Mouse (Mus musculus) forebrain, embryonic 16.5 days (tissue): Measurements from ENCODE around the gene Madcam1. TPM values are rescaled to one million over a fixed set of nuclear protein-coding genes. Genes with fewer than 3 reads are reported as not detected.
"Not testable (repeated sequence)": the region's sequence is repeated elsewhere in the genome, so short reads cannot be mapped to it uniquely, and the experiment has no call there.

Experiments used
- ATAC-seq: fragments of 200-750 bp; cut with Nextera tagmentation; 2 replicates; pipeline ENCODE4 v1.8.0; 2017; ENCODE audit warnings: mild to moderate bottlenecking, moderate library complexity
- H3K27ac ChIP-seq: fragments of 300-500 bp; sonication (generic); 2 replicates; pipeline ENCODE4 v1.5.1; 2014; ENCODE audit warnings: low read length, control low read depth
- H3K27me3 ChIP-seq: fragments of 300-500 bp; sonication (generic); replicated peaks from 2 replicates; pipeline ENCODE4 v1.6.1; 2014; ENCODE audit warnings: low read length; ENCODE audit not compliant: control insufficient read depth, insufficient read depth
- H3K36me3 ChIP-seq: fragments of 300-500 bp; sonication (generic); 2 replicates; pipeline ENCODE4 v1.6.1; 2014; ENCODE audit not compliant: control insufficient read depth, insufficient read depth
- H3K4me1 ChIP-seq: fragments of 300-500 bp; sonication (generic); replicated peaks from 2 replicates; pipeline ENCODE4 v1.6.1; 2014; ENCODE audit warnings: low read length; ENCODE audit not compliant: control insufficient read depth, insufficient read depth
- H3K4me2 ChIP-seq: fragments of 300-500 bp; sonication (generic); 2 replicates; pipeline ENCODE4 v1.6.1; 2014; ENCODE audit warnings: mild to moderate bottlenecking, low read length, control low read depth
- H3K4me3 ChIP-seq: fragments of 300-500 bp; sonication (generic); replicated peaks from 2 replicates; pipeline ENCODE4 v1.5.1; 2014; ENCODE audit warnings: mild to moderate bottlenecking, low read length, control low read depth
- H3K9ac ChIP-seq: fragments of 300-500 bp; sonication (generic); replicated peaks from 2 replicates; pipeline ENCODE4 v1.6.1; 2014; ENCODE audit warnings: low read depth, low read length, control low read depth
- H3K9me3 ChIP-seq: fragments of 300-500 bp; sonication (generic); 2 replicates; pipeline ENCODE4 v1.6.1; 2016; ENCODE audit warnings: low read length; ENCODE audit not compliant: control insufficient read depth
- WGBS: fragments of 180-500 bp; shearing (Covaris S2); extraction: QIAGEN DNeasy Blood & Tissue Kit; methylation state at CpG from one replicate; pipeline ENCODE4 v1.1.7; 2014; 5-methylcytosine and 5-hydroxymethylcytosine counted together
- polyA plus RNA-seq: library from polyadenylated mRNA; unstranded; fragments of >200 nt; fragmentation: Nextera tagmentation; extraction: Ambion mirVana; gene quantifications from 2 replicates; pipeline ENCODE4 v1.2.1, GENCODE M21; 2015

The Madcam1 gene
- polyA plus RNA-seq, 1 experiment from 2014 or later = 0.57 TPM

DNA sequence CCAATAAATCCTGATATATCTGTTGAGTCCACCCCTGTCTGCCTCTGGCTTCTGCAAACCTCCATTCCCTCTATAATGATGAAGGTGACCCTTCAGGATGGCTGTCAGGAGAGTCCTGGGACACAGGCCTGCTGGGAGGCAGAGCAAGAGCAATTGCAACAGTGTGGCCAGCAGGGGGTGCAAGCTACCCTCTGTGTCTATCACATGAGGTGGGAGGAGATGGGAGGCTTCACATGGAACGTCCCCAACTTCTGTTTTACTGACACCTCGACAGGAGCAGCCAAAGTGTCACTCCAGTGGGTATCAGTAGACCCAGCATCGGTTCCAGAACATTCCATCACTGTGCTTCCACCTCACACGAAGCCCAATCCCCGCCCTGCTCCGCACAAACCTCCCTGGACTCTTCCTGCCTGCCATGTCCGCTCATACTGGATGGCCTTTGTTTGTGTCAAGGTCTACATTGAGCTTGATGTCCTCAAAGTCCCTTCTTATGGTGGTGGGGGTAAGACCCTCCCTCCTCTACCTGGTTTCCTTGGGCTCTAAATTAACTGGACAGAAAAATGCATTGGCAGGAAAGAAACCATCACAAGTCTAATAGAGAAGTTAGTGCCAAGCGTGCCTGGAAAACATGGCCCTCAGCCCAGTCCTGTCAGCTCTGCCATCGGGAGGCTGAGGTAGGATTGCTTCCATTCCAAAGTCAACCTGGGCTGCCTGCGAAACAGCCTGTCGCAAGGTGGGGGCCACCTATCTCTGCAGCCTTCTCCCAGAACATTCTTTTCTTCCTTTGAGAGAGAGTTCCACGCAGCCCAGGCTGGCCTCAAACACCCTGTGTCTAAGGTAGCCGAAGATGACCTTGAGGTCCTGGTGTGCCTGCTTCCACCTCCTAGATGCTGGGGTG lies 31.1 kb downstream of the Madcam1 start:
- ATAC-seq = peak; percentile 31; the same call in 1 of the 2 replicates
- no peaks in the 10 kb centered on the region for H3K9me3 ChIP-seq
- 60% methylated on average over 13 of the region's 13 CpGs for WGBS
- H3K4me1 ChIP-seq = peaks cover 3% of the 10 kb centered on the region; the same call in 1 of the 2 replicates
- H3K4me3 ChIP-seq = no peak overlapping the region
- H3K4me2 ChIP-seq = no peak overlapping the region
- H3K36me3 ChIP-seq = no peaks in the 10 kb centered on the region
- H3K9ac ChIP-seq = no peak overlapping the region
- no peak overlapping the region for H3K27ac ChIP-seq
- H3K27me3 ChIP-seq = no peaks in the 10 kb centered on the region

DNA sequence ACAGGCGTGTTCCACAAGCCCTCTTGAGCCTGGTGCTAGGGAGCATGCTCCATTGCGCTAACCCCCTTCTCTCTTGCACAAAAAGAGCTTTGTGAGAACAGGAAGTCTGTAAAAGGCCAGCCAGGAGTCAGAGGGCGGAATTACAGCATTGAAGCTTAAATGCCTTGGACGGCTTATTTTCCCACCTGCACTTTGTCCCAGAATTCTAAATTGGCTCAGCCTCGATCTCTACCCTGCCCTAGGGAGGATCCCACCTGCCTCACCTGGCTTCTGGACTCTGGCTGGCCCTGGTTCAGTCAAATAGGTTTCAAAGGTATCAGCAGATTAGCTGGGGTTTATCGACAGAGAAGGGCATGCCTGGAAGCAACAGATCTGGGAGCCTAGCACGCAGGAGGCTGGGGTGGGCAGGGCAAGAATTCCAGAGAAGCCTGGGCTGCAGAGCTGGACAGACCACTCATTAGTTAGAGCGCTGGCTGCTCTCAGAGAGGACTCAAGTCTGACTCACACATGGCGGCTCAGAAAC lies 31.8 kb downstream of the Madcam1 start:
- Histone ChIP-seq H3K36me3 (no peaks in the 10 kb centered on the region), H3K27ac (no peak overlapping the region), H3K4me2 (no peak overlapping the region), H3K9me3 (no peaks in the 10 kb centered on the region), H3K4me3 (no peak overlapping the region), H3K4me1 (peaks cover 3% of the 10 kb centered on the region; the same call in 1 of the 2 replicates), H3K27me3 (no peaks in the 10 kb centered on the region), H3K9ac (no peak overlapping the region)
- 67% methylated on average over 9 of the region's 9 CpGs for WGBS
- no peak for ATAC-seq

DNA sequence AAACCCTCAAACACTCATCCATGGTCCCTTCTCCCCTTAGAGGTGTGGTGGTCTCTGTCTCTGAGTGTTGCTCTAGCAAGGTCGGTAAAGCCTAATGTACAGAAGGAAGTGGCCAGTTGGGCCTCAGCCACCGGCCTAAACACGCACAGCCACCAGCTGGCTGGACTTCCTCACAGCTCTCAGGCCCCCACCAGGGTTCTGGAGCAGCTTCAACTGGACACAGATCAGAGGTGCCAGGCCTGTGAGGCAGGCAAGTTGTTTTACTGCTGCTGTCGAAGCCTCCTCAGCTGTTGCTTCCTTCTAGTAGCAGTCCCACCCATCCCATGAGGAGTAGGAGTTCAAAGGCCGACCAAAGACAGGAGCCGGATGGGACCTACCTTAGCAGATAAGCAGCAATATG lies 33.6 kb downstream of the Madcam1 start:
- Histone ChIP-seq H3K9me3 (no peaks in the 10 kb centered on the region), H3K27ac (no peak overlapping the region), H3K36me3 (no peaks in the 10 kb centered on the region), H3K27me3 (no peaks in the 10 kb centered on the region), H3K4me2 (no peak overlapping the region), H3K4me3 (no peak overlapping the region), H3K9ac (no peak overlapping the region), H3K4me1 (peaks cover 3% of the 10 kb centered on the region; the same call in 1 of the 2 replicates)
- WGBS = 78% methylated on average over 6 of the region's 6 CpGs
- no peak for ATAC-seq

DNA sequence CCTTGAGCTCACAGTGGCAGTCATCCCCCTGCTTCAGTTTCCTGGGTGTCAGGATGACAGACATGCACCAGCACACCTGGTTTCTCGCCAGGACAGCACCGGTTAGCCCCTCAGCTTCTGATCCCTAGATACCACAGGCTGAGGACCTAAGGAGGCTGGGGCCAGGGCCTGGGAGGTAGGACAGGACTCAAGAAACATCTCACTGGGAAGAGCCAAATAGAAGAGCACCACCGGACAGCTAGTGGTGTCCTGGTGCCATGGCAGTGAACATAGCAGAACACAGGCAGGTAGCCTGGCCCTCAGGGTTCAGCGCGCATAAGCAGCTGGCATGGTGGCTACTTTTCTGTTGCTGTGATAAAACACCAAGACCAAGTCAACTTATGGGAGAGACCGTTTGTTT lies 34.1 kb downstream of the Madcam1 start:
- ATAC-seq = no peak
- Histone ChIP-seq H3K4me1 (peaks cover 3% of the 10 kb centered on the region; the same call in 1 of the 2 replicates), H3K9ac (no peak overlapping the region), H3K4me2 (no peak overlapping the region), H3K27ac (no peak overlapping the region), H3K4me3 (no peak overlapping the region), H3K9me3 (no peaks in the 10 kb centered on the region), H3K36me3 (no peaks in the 10 kb centered on the region), H3K27me3 (no peaks in the 10 kb centered on the region)
- WGBS = 98% methylated on average over 6 of the region's 6 CpGs

DNA sequence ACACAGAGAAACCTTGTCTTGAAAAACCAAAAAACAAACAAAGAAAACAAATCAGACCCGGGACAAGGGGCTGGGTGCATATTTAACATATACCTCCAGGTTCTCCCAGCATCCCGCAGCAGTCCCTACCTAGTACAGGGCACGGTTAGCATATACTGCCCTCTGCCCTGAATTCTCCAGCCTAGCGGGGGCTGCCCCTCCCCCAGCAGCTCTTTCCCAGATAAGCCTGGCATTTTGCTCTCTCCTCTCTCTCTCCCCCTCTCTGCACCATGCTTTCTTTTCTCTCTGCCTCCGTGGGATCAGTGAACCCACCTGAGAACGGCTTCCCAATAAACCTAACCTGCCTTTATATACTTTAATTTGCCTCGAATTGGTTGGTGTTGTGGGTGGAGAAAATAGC lies 36.3 kb downstream of the Madcam1 start:
- 49% methylated on average over 7 of the region's 7 CpGs for WGBS
- Histone ChIP-seq H3K9me3 (no peaks in the 10 kb centered on the region), H3K4me2 (no peak overlapping the region), H3K27ac (peak overlapping the region; percentile 13; the same call in 1 of the 2 replicates), H3K36me3 (no peaks in the 10 kb centered on the region), H3K4me3 (no peak overlapping the region), H3K4me1 (peaks cover 14% of the 10 kb centered on the region), H3K27me3 (no peaks in the 10 kb centered on the region), H3K9ac (no peak overlapping the region)
- no peak for ATAC-seq

DNA sequence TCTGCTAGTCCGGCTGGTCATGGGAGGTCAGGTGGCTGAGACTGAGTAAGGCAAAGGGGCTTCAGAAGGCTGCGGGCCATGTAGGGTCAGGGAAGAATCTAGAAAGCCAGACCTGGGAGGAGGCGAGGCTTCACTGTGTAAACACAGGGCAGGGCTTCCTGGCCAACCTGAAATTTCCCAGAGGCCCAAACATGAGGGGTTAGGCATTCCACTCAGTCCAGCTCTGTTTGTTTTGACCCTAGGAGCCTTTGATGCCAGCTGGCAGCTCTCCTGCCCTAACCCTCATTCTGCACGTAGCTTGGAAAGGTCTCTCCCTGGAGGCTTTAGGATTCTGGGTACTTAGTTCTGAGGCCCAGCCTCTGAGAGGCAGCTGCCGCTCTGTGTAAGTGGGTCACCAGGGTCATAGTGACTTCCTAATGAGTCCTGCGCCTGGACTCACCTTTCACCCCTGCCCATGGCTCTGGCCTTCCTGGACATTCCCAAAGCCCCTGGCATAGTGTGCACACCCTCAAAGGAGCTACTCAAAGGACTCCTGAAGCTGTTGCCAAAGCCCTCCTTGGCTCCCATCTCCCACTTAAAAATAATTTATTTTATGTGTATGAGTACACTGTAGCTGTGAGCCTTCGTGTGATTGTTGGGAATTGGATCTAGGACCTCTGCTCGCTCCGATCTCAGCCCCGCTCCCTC lies 37.2 kb downstream of the Madcam1 start:
- Histone ChIP-seq H3K27me3 (no peaks in the 10 kb centered on the region), H3K27ac (peak overlapping the region; percentile 13; the same call in 1 of the 2 replicates), H3K9ac (no peak overlapping the region), H3K4me2 (no peak overlapping the region), H3K36me3 (no peaks in the 10 kb centered on the region), H3K4me3 (no peak overlapping the region), H3K9me3 (no peaks in the 10 kb centered on the region), H3K4me1 (peaks cover 20% of the 10 kb centered on the region)
- WGBS = 75% methylated on average over 10 of the region's 10 CpGs
- no peak for ATAC-seq

DNA sequence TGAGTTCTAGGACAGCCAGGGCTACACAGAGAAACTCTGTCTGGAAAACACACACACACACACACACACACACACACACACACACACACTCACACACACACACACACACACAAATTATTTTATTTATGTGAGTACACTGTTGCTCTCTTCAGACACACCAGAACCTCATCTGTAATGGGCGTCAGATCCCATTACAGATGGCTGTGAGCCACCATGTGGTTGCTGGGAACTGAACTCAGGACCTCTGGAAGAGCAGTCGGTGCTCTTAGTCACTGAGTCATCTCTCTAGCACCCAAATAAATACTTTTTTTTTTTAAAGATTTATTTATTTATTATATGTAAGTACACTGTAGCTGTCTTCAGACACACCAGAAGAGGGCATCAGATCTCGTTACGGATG lies 38.6 kb downstream of the Madcam1 start:
- H3K9me3 ChIP-seq, H3K4me2 ChIP-seq: not testable (repeated sequence)

DNA sequence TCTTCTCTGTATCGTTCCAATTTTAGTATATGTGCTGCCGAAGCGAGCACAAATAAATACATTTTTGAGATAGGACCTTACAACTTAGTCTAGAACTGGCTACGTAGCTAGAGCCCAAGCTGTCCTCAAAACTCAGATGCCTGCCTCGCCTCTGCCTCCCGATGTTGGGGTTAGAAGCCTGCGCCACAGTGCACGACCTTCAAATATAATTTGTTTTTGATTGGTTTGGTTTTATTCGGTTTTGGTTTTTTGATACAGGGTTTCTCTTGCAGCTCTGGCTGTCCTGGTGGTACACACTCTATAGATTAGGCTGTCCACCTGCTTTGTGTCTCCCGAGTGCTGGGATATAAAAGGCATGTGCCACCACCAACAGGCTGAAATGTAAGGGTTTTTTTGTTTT lies 39.2 kb downstream of the Madcam1 start:
- Histone ChIP-seq H3K4me2 (peak overlapping the region; percentile 51), H3K27ac (peak overlapping the region; percentile 45), H3K27me3 (no peaks in the 10 kb centered on the region), H3K36me3 (no peaks in the 10 kb centered on the region), H3K4me3 (peak overlapping the region; percentile 59), H3K4me1 (peaks cover 29% of the 10 kb centered on the region), H3K9me3 (no peaks in the 10 kb centered on the region), H3K9ac (peak overlapping the region; percentile 50; the same call in 1 of the 2 replicates)
- no peak for ATAC-seq
- WGBS = 74% methylated on average over 10 of the region's 10 CpGs

More for the DNA sequence above, 38.6 kb downstream of the Madcam1 start:
- not testable (repeated sequence) for H3K4me3 ChIP-seq, H3K27me3 ChIP-seq, H3K27ac ChIP-seq, ATAC-seq, H3K9ac ChIP-seq, H3K36me3 ChIP-seq
- 90% methylated on average over 2 of the region's 4 CpGs for WGBS
- H3K4me1 ChIP-seq = peaks cover 29% of the 10 kb centered on the region
